Mouse (Mus musculus) intestine, postnatal 0 days (tissue): ENCODE data around the gene Dpyd. TPM values are rescaled to one million over a fixed set of nuclear protein-coding genes. Genes with fewer than 3 reads are reported as not detected.

ENCODE experiments used
- ATAC-seq: fragments of 200-750 bp; cut with Nextera tagmentation; 2 replicates; pipeline ENCODE4 v1.8.0; 2017; ENCODE audit warnings: mild to moderate bottlenecking, moderate TSS enrichment, moderate library complexity
- H3K27ac ChIP-seq: fragments of 300-500 bp; sonication (generic); 2 replicates; pipeline ENCODE4 v1.5.1; 2014; ENCODE audit warnings: mild to moderate bottlenecking, low read depth, low read length, moderate library complexity
- H3K27me3 ChIP-seq: fragments of 300-500 bp; sonication (generic); replicated peaks from 2 replicates; pipeline ENCODE4 v1.6.1; 2014; ENCODE audit warnings: low read length, mixed read lengths; ENCODE audit not compliant: control insufficient read depth, insufficient read depth
- H3K36me3 ChIP-seq: fragments of 300-500 bp; sonication (generic); 2 replicates; pipeline ENCODE4 v1.6.1; 2014; ENCODE audit warnings: mild to moderate bottlenecking, moderate library complexity; ENCODE audit not compliant: control insufficient read depth, insufficient read depth
- H3K4me1 ChIP-seq: fragments of 300-500 bp; sonication (generic); replicated peaks from 2 replicates; pipeline ENCODE4 v1.6.1; 2014; ENCODE audit warnings: antibody characterized with exemption, low read length, mixed read lengths; ENCODE audit not compliant: control insufficient read depth, insufficient read depth
- H3K4me2 ChIP-seq: fragments of 300-500 bp; sonication (generic); replicated peaks from 2 replicates; pipeline ENCODE4 v1.6.1; 2014; ENCODE audit warnings: low read depth, mild to moderate bottlenecking, moderate library complexity
- H3K4me3 ChIP-seq: fragments of 300-500 bp; sonication (generic); 2 replicates; pipeline ENCODE4 v1.5.1; 2014; ENCODE audit warnings: low read depth, low read length
- H3K9ac ChIP-seq: fragments of 300-500 bp; sonication (generic); 2 replicates; pipeline ENCODE4 v1.6.1; 2014; ENCODE audit warnings: mild to moderate bottlenecking, low read depth, low read length
- H3K9me3 ChIP-seq: fragments of 300-500 bp; sonication (generic); 2 replicates; pipeline ENCODE4 v1.6.1; 2016; ENCODE audit warnings: mixed run types; ENCODE audit not compliant: control insufficient read depth
- CTCF ChIP-seq: sonication (generic); IDR thresholded peaks from 2 replicates; pipeline ENCODE4 v1.5.1; 2016; ENCODE audit warnings: low read depth, mild to moderate bottlenecking, control low read depth, antibody characterized with exemption, moderate library complexity
- WGBS: fragments of 180-500 bp; shearing (Covaris S2); extraction: QIAGEN DNeasy Blood & Tissue Kit; methylation state at CpG from one replicate; pipeline ENCODE4 v1.1.7; 2014; 5-methylcytosine and 5-hydroxymethylcytosine counted together
- polyA plus RNA-seq: library from polyadenylated mRNA; unstranded; fragments of >200 nt; fragmentation: Nextera tagmentation; extraction: Ambion mirVana; gene quantifications from 2 replicates; pipeline ENCODE4 v1.2.1, GENCODE M21; 2015

The Dpyd gene
- polyA plus RNA-seq, 1 experiment from 2014 or later = 39.7 TPM

DNA sequence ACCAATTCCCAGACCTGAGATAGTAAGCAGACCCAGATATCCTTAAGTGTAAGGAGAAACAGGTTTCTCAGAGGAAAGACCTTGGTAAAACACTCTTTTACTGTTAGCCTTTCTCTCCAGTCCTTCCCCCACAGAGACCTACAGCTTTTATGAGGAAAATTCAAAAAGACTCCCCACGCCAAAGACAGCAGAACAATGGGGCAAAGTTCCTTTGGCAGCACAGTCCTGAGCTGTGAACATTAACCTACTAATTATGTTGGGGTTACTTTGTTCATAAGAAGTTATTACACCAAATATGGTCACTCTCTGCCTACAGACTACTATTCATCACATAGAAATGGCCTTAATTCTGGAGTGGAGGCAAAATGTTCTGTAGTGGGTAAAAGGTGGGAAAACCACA, 480.7 kb downstream of the Dpyd start:
- no peak overlapping the region for H3K9ac ChIP-seq
- no peaks in the 10 kb centered on the region for H3K27me3 ChIP-seq
- no peaks in the 10 kb centered on the region for H3K36me3 ChIP-seq
- H3K4me1 ChIP-seq = no peaks in the 10 kb centered on the region
- H3K27ac ChIP-seq = no peak overlapping the region
- ATAC-seq = no peak
- H3K4me2 ChIP-seq = no peak overlapping the region
- WGBS = 54% methylated on average over 1 of the region's 1 CpGs
- no peaks in the 10 kb centered on the region for H3K9me3 ChIP-seq
- no peak overlapping the region for H3K4me3 ChIP-seq
- no peak for TF ChIP-seq CTCF

DNA sequence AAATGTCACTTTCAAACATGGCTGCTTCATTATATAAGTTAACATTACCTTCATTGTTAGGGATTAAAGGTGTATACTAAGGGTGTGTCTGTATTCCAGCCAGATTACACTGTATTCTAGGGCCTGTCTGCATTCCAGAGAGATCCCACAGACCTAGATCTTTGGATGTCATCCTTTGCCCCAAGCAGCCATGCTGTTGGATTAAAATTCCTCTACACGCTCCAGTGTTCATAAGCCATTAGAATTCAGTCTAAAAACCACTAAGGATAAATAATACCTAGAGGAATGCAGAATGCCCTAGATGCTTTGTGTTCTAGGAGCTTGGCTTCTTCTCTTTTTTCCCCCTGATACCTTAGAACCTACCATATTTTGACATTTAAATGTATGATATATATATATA, 494.2 kb downstream of the Dpyd start:
- TF ChIP-seq CTCF = no peak
- H3K4me1 ChIP-seq = no peaks in the 10 kb centered on the region
- H3K27ac ChIP-seq = no peak overlapping the region
- no peak overlapping the region for H3K9ac ChIP-seq
- H3K4me2 ChIP-seq = no peak overlapping the region
- no peaks in the 10 kb centered on the region for H3K9me3 ChIP-seq
- H3K4me3 ChIP-seq = no peak overlapping the region
- no peaks in the 10 kb centered on the region for H3K27me3 ChIP-seq
- 92% methylated on average over 1 of the region's 1 CpGs for WGBS
- no peak for ATAC-seq
- H3K36me3 ChIP-seq = no peaks in the 10 kb centered on the region

DNA sequence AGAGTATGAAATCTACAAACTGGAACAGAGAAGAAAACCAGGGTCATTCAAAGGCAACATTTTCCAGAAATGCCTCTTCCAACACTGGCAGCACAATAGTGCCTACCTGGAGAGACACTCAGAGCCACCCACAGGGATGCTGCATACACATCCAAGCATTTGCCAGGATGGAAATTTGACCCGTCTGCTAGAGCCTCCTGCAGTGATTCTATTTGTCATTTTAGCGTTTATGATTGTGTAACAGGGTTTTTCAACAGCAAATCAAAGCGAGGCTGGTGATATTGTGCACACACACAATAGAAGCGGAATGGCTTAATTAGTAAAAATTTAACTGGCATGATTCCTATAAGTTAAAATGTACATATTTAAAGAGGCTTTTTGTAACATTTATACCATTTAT, 501.3 kb downstream of the Dpyd start:
- 62% methylated on average over 4 of the region's 4 CpGs for WGBS
- H3K27me3 ChIP-seq = no peaks in the 10 kb centered on the region
- no peak for ATAC-seq

DNA sequence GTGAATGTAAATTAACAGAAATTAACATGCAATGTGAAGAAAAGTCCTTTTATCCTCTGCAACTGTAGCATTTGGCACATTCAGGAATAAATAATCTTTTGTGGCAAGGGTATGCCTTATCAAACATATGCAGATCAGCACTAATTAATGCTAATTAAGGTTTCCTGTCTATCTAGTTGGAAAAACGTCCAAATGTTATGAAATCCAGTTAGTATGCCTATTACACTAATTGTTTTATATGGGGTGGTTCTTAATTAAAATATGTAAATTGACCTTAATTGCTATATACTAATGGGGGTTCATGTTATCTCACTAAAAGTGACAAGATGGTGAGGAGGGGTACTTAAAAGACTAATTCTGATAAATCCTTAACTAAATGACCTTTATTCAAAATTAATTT, 501.7 kb downstream of the Dpyd start:
- no peak for TF ChIP-seq CTCF
- H3K4me2 ChIP-seq = no peak overlapping the region
- H3K27ac ChIP-seq = no peak overlapping the region
- 26% methylated on average over 1 of the region's 1 CpGs for WGBS
- no peaks in the 10 kb centered on the region for H3K27me3 ChIP-seq
- H3K4me1 ChIP-seq = no peaks in the 10 kb centered on the region
- H3K9me3 ChIP-seq = no peaks in the 10 kb centered on the region
- ATAC-seq = no peak
- H3K9ac ChIP-seq = no peak overlapping the region
- no peak overlapping the region for H3K4me3 ChIP-seq
- no peaks in the 10 kb centered on the region for H3K36me3 ChIP-seq

More for the DNA sequence above, 501.3 kb downstream of the Dpyd start:
- no peaks in the 10 kb centered on the region for H3K36me3 ChIP-seq
- H3K9me3 ChIP-seq = no peaks in the 10 kb centered on the region
- no peak for TF ChIP-seq CTCF
- no peak overlapping the region for H3K4me3 ChIP-seq
- H3K4me1 ChIP-seq = no peaks in the 10 kb centered on the region
- no peak overlapping the region for H3K27ac ChIP-seq
- H3K4me2 ChIP-seq = no peak overlapping the region
- H3K9ac ChIP-seq = no peak overlapping the region

DNA sequence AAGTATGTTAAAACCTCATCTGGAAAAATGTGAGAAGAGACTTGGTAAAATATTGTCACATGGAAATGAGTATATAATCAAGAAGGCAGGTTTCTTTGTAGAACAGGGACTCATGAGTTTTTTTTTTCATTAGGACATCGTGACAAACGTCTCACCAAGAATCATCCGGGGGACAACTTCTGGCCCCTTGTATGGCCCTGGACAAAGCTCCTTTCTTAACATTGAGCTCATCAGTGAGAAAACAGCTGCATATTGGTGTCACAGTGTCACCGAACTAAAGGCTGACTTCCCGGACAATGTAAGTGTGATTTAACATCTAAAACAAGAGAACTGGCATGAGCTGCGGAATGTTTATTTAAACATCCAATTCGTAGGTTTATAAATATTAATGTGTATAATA, 502.8 kb downstream of the Dpyd start:
- Histone ChIP-seq H3K27me3 (no peaks in the 10 kb centered on the region), H3K4me2 (no peak overlapping the region), H3K27ac (no peak overlapping the region), H3K4me1 (no peaks in the 10 kb centered on the region), H3K4me3 (no peak overlapping the region), H3K36me3 (no peaks in the 10 kb centered on the region), H3K9me3 (no peaks in the 10 kb centered on the region), H3K9ac (no peak overlapping the region)
- ATAC-seq = no peak
- TF ChIP-seq CTCF = no peak
- 68% methylated on average over 7 of the region's 7 CpGs for WGBS

- WGBS = 76% methylated on average over 9 of the region's 9 CpGs
Measured at GRCm38 (mm10) chr3:119067221-119067620, 505.3 kb downstream of the Dpyd start.

GRCm38 (mm10) chr3:119086618-119087017, 524.7 kb downstream of the Dpyd start:
- no peak for TF ChIP-seq CTCF
- Histone ChIP-seq H3K4me1 (no peaks in the 10 kb centered on the region), H3K4me2 (no peak overlapping the region), H3K27me3 (no peaks in the 10 kb centered on the region), H3K36me3 (no peaks in the 10 kb centered on the region), H3K27ac (no peak overlapping the region), H3K9ac (no peak overlapping the region), H3K4me3 (no peak overlapping the region), H3K9me3 (no peaks in the 10 kb centered on the region)
- WGBS = 70% methylated on average over 1 of the region's 1 CpGs
- ATAC-seq = no peak

More at GRCm38 (mm10) chr3:119067221-119067620, 505.3 kb downstream of the Dpyd start:
- no peak overlapping the region for H3K27ac ChIP-seq
- H3K27me3 ChIP-seq = no peaks in the 10 kb centered on the region
- no peaks in the 10 kb centered on the region for H3K9me3 ChIP-seq
- H3K4me2 ChIP-seq = no peak overlapping the region
- no peaks in the 10 kb centered on the region for H3K36me3 ChIP-seq
- no peak for ATAC-seq
- H3K4me3 ChIP-seq = no peak overlapping the region
- no peak overlapping the region for H3K9ac ChIP-seq
- TF ChIP-seq CTCF = no peak
- H3K4me1 ChIP-seq = no peaks in the 10 kb centered on the region
